Mouse (Mus musculus) testis, adult 2 months (tissue): ENCODE results near the gene Dbp. TPM values are rescaled to one million over a fixed set of nuclear protein-coding genes. Genes with fewer than 3 reads are reported as not detected.

ENCODE experiments used
- H3K27ac ChIP-seq: fragments of 200-500 bp; 2 replicates; pipeline ENCODE4 v1.5.1; 2012; ENCODE audit warnings: low read depth, low read length; ENCODE audit not compliant: control insufficient read depth, insufficient read depth
- H3K27me3 ChIP-seq: fragments of 200-500 bp; 2 replicates; pipeline ENCODE4 v1.6.1; 2012; ENCODE audit warnings: mild to moderate bottlenecking, low read length, moderate library complexity; ENCODE audit not compliant: control insufficient read depth, insufficient read depth
- H3K36me3 ChIP-seq: fragments of 200-500 bp; 2 replicates; pipeline ENCODE4 v1.6.1; 2012; ENCODE audit warnings: mild to moderate bottlenecking, low read length; ENCODE audit not compliant: control insufficient read depth, insufficient read depth
- H3K4me1 ChIP-seq: fragments of 200-500 bp; 2 replicates; pipeline ENCODE4 v1.6.1; 2012; ENCODE audit warnings: low read length; ENCODE audit not compliant: control insufficient read depth, insufficient read depth
- H3K4me3 ChIP-seq: fragments of 200-500 bp; 2 replicates; pipeline ENCODE4 v1.5.1; 2012; ENCODE audit warnings: low read depth, mild to moderate bottlenecking, low read length, moderate library complexity, mixed read lengths; ENCODE audit not compliant: control insufficient read depth
- CTCF ChIP-seq: fragments of 200-500 bp; IDR thresholded peaks from 2 replicates; pipeline ENCODE4 v1.5.1; 2012; ENCODE audit warnings: low read depth, mild to moderate bottlenecking, inconsistent platforms, low read length, moderate library complexity; ENCODE audit not compliant: control insufficient read depth, insufficient read depth, insufficient replicate concordance
- POLR2A ChIP-seq: fragments of 200-500 bp; IDR thresholded peaks from 2 replicates; pipeline ENCODE4 v1.6.1; 2012; ENCODE audit warnings: low read depth, mild to moderate bottlenecking, inconsistent platforms, low read length, moderate library complexity; ENCODE audit not compliant: control insufficient read depth
- polyA plus RNA-seq: library from polyadenylated mRNA; depleted of rRNA; stranded (reverse); fragments of >200 nt; gene quantifications from 2 replicates; pipeline ENCODE4 v1.2.3, GENCODE M21; 2012; rRNA removed

The Dbp gene
- polyA plus RNA-seq, 1 experiment = 12.9 TPM

GRCm38 (mm10) chr7:45747450-45747849 is 42.6 kb downstream of the Dbp start:
- H3K27me3 ChIP-seq = no peaks in the 10 kb centered on the region
- no peak overlapping the region for H3K27ac ChIP-seq
- TF ChIP-seq POLR2A (no peak), CTCF (no peak)
- H3K4me3 ChIP-seq = no peak overlapping the region
- H3K4me1 ChIP-seq = no peaks in the 10 kb centered on the region
- no peaks in the 10 kb centered on the region for H3K36me3 ChIP-seq

GRCm38 (mm10) chr7:45748110-45748509 is 43.2 kb downstream of the Dbp start:
- Histone ChIP-seq H3K27me3 (no peaks in the 10 kb centered on the region), H3K4me3 (no peak overlapping the region), H3K36me3 (no peaks in the 10 kb centered on the region), H3K27ac (no peak overlapping the region), H3K4me1 (no peaks in the 10 kb centered on the region)
- no peak for TF ChIP-seq POLR2A
- TF ChIP-seq CTCF = no peak

- no peak overlapping the region for H3K4me3 ChIP-seq
- H3K27ac ChIP-seq = no peak overlapping the region
- no peaks in the 10 kb centered on the region for H3K4me1 ChIP-seq
- TF ChIP-seq POLR2A (no peak), CTCF (no peak)
- no peaks in the 10 kb centered on the region for H3K27me3 ChIP-seq
- no peaks in the 10 kb centered on the region for H3K36me3 ChIP-seq
Observed at GRCm38 (mm10) chr7:45749401-45749800, 44.5 kb downstream of the Dbp start.

- H3K27me3 ChIP-seq = no peaks in the 10 kb centered on the region
- no peaks in the 10 kb centered on the region for H3K36me3 ChIP-seq
- no peaks in the 10 kb centered on the region for H3K4me1 ChIP-seq
- H3K27ac ChIP-seq = no peak overlapping the region
- no peak for TF ChIP-seq CTCF
- H3K4me3 ChIP-seq = no peak overlapping the region
Observed at GRCm38 (mm10) chr7:45750162-45750561, 45.3 kb downstream of the Dbp start.

GRCm38 (mm10) chr7:45755703-45756102 is 50.8 kb downstream of the Dbp start:
- H3K27me3 ChIP-seq = no peaks in the 10 kb centered on the region
- peaks cover 3% of the 10 kb centered on the region; the same call in 1 of the 2 replicates for H3K4me1 ChIP-seq
- H3K4me3 ChIP-seq = no peak overlapping the region
- H3K27ac ChIP-seq = no peak overlapping the region
- TF ChIP-seq CTCF = no peak
- no peak for TF ChIP-seq POLR2A
- no peaks in the 10 kb centered on the region for H3K36me3 ChIP-seq

GRCm38 (mm10) chr7:45759400-45759799 is 54.5 kb downstream of the Dbp start:
- Histone ChIP-seq H3K36me3 (no peaks in the 10 kb centered on the region), H3K4me3 (no peak overlapping the region), H3K27me3 (no peaks in the 10 kb centered on the region), H3K4me1 (peaks cover 3% of the 10 kb centered on the region; the same call in 1 of the 2 replicates), H3K27ac (no peak overlapping the region)
- TF ChIP-seq POLR2A = no peak
- no peak for TF ChIP-seq CTCF

Other genes starting within 250 kb of the Dbp start
- 152 and 188 TPM in 2 replicates for gene Ftl1, start 245.2 kb upstream of the Dbp start, polyA plus RNA-seq
- 24.9 and 26.3 TPM in 2 replicates for gene Bax, start 238.2 kb upstream of the Dbp start, polyA plus RNA-seq
- gene Tulp2, start 223.2 kb upstream of the Dbp start, polyA plus RNA-seq = 879 and 1,010 TPM in 2 replicates
- gene Gm45808, start 218.3 kb upstream of the Dbp start, polyA plus RNA-seq = 0.81 TPM in 1 of 2 replicates, not detected in the other
- gene Dhdh, start 216.3 kb upstream of the Dbp start, polyA plus RNA-seq = 3.0 and 3.4 TPM in 2 replicates
- gene Nucb1, start 194.7 kb upstream of the Dbp start, polyA plus RNA-seq = 76.4 and 93.9 TPM in 2 replicates
- 5.9 and 8.5 TPM in 2 replicates for gene Ppp1r15a, start 178.8 kb upstream of the Dbp start, polyA plus RNA-seq
- 12.6 and 12.9 TPM in 2 replicates for gene Plekha4, start 178.8 kb upstream of the Dbp start, polyA plus RNA-seq
- gene Hsd17b14, start 150.2 kb upstream of the Dbp start, polyA plus RNA-seq = 0.37 and 0.45 TPM in 2 replicates
- gene Bcat2, start 134.9 kb upstream of the Dbp start, polyA plus RNA-seq = 39.9 and 44.3 TPM in 2 replicates
- 3.6 and 3.7 TPM in 2 replicates for gene Fgf21, start 89.6 kb upstream of the Dbp start, polyA plus RNA-seq
- 0.08 and 0.21 TPM in 2 replicates for gene Fut1, start 87.8 kb upstream of the Dbp start, polyA plus RNA-seq
- gene Izumo1, start 83.3 kb upstream of the Dbp start, polyA plus RNA-seq = 77.5 and 95.6 TPM in 2 replicates
- 5.1 and 5.4 TPM in 2 replicates for gene Rasip1, start 77.6 kb upstream of the Dbp start, polyA plus RNA-seq
- 0.74 and 1.3 TPM in 2 replicates for gene Mamstr, start 65.1 kb upstream of the Dbp start, polyA plus RNA-seq
- gene Fut2, start 38.7 kb upstream of the Dbp start, polyA plus RNA-seq = 0.37 and 0.42 TPM in 2 replicates
- gene Ntn5, start 21.1 kb upstream of the Dbp start, polyA plus RNA-seq = 6.5 and 10.8 TPM in 2 replicates
- 61.0 and 71.6 TPM in 2 replicates for gene Sec1, start 10.7 kb upstream of the Dbp start, polyA plus RNA-seq
- 2.3 and 3.3 TPM in 2 replicates for gene Car11, start 5.2 kb upstream of the Dbp start, polyA plus RNA-seq
- 517 and 652 TPM in 2 replicates for gene Rpl18, start 10.4 kb downstream of the Dbp start, polyA plus RNA-seq
- 33.4 and 34.6 TPM in 2 replicates for gene Sphk2, start 12.9 kb downstream of the Dbp start, polyA plus RNA-seq
- gene Fam83e, start 16.1 kb downstream of the Dbp start, polyA plus RNA-seq = 145 and 176 TPM in 2 replicates
- 589 and 614 TPM in 2 replicates for gene Spaca4, start 20.7 kb downstream of the Dbp start, polyA plus RNA-seq
- gene Lmtk3, start 78.7 kb downstream of the Dbp start, polyA plus RNA-seq = 23.1 and 26.1 TPM in 2 replicates
- 8.8 and 9.5 TPM in 2 replicates for gene Sult2b1, start 79.6 kb downstream of the Dbp start, polyA plus RNA-seq
- 149 and 166 TPM in 2 replicates for gene Cyth2, start 109.5 kb downstream of the Dbp start, polyA plus RNA-seq
- gene Kcnj14, start 119.7 kb downstream of the Dbp start, polyA plus RNA-seq = 0.06 and 0.11 TPM in 2 replicates
- gene Grwd1, start 125.9 kb downstream of the Dbp start, polyA plus RNA-seq = 11.2 and 12.1 TPM in 2 replicates
- gene Kdelr1, start 167.7 kb downstream of the Dbp start, polyA plus RNA-seq = 67.4 and 82.4 TPM in 2 replicates
- gene Grin2d, start 173.3 kb downstream of the Dbp start, polyA plus RNA-seq = 21.1 and 22.3 TPM in 2 replicates
- 758 and 764 TPM in 2 replicates for gene Syngr4, start 191.6 kb downstream of the Dbp start, polyA plus RNA-seq
- 8.1 and 8.8 TPM in 2 replicates for gene Tmem143, start 191.9 kb downstream of the Dbp start, polyA plus RNA-seq
- gene Emp3, start 216.3 kb downstream of the Dbp start, polyA plus RNA-seq = 80.7 and 85.0 TPM in 2 replicates
- gene Ccdc114, start 219.0 kb downstream of the Dbp start, polyA plus RNA-seq = 19.7 and 26.2 TPM in 2 replicates